ENCODE assay signal across 9 mouse cellular contexts in genomic region chr11:118246724-118247123, GRCm38 (mm10). TPM values are rescaled to one million over a fixed set of nuclear protein-coding genes. Genes with fewer than 3 reads are reported as not detected.
DNase-seq lines count a peak whose midpoint lies in the region; ATAC-seq lines count a peak whose summit lies in the region.
"Had no signal": no experiment of that assay in that cellular context is flagged by ENCODE, and none has a peak within 500 bp of the region (broad histone marks: within the 10 kb centered on the region; RNA-seq: fewer than 3 reads in every experiment).

No protein-coding gene starts in this region.

- H3K36me3 ChIP-seq in embryonic facial prominence, embryonic 14.5 days (ENCODE audit: control insufficient read depth, insufficient read depth, low read length) = no peaks in the 10 kb centered on the region
- H3K36me3 ChIP-seq in midbrain, embryonic 12.5 days = no peaks in the 10 kb centered on the region

- peak overlapping the region; percentile 88 for H3K4me2 ChIP-seq in embryonic facial prominence, embryonic 14.5 days (ENCODE audit: low read depth, low read length)
- peak overlapping the region; percentile 94 for H3K4me2 ChIP-seq in midbrain, embryonic 12.5 days (replicated peaks)

- H3K4me3 ChIP-seq in embryonic facial prominence, embryonic 14.5 days (ENCODE audit: low read depth, low read length) = peak overlapping the region; percentile 87
- peak overlapping the region; percentile 84 for H3K4me3 ChIP-seq in midbrain, embryonic 12.5 days

- H3K27ac ChIP-seq in embryonic facial prominence, embryonic 14.5 days (replicated peaks; ENCODE audit: low read depth, low read length) = no peak overlapping the region
- H3K27ac ChIP-seq in midbrain, embryonic 12.5 days (replicated peaks) = no peak overlapping the region

- peak; percentile 38 for DNase-seq in kidney, adult 11 months
- DNase-seq in kidney, adult 9 months = no peak
- DNase-seq in embryonic facial prominence, embryonic 14.5 days (ENCODE audit: low spot score) = no peak
- DNase-seq in induced T-regulatory cell, adult 2 months (ENCODE audit: low read depth) = peak; percentile 50
- no peak for DNase-seq in layer of hippocampus, adult 8-10 months (ENCODE audit: low spot score in 2 of 2)
- DNase-seq in MN1 (ENCODE audit: low spot score) = no peak
- DNase-seq in right cerebral cortex, postnatal 4 days = no peak

- H3K9ac ChIP-seq in embryonic facial prominence, embryonic 14.5 days (ENCODE audit: low read depth, low read length) = peak overlapping the region; percentile 86
- H3K9ac ChIP-seq in midbrain, embryonic 12.5 days (replicated peaks) = peak overlapping the region; percentile 86; the same call in 1 of the 2 replicates

- no peak for ATAC-seq in embryonic facial prominence, embryonic 14.5 days (ENCODE audit: low read depth)
- no peak for ATAC-seq in midbrain, embryonic 12.5 days (ENCODE audit: low FRiP score, low read depth)
- ATAC-seq: Patski had no signal

- H3K9me3 ChIP-seq in embryonic facial prominence, embryonic 14.5 days (ENCODE audit: control insufficient read depth, low read length) = no peaks in the 10 kb centered on the region
- no peaks in the 10 kb centered on the region for H3K9me3 ChIP-seq in midbrain, embryonic 12.5 days

- peaks cover 30% of the 10 kb centered on the region for H3K4me1 ChIP-seq in embryonic facial prominence, embryonic 14.5 days (ENCODE audit: control insufficient read depth, insufficient read depth, low read length)
- H3K4me1 ChIP-seq in midbrain, embryonic 12.5 days = peaks cover 27% of the 10 kb centered on the region

- WGBS in embryonic facial prominence, embryonic 14.5 days = 39% methylated on average over 5 of the region's 5 CpGs
- 72% methylated on average over 5 of the region's 5 CpGs for WGBS in midbrain, embryonic 12.5 days

- no peaks in the 10 kb centered on the region for H3K27me3 ChIP-seq in embryonic facial prominence, embryonic 14.5 days (replicated peaks; ENCODE audit: control insufficient read depth, insufficient read depth, low read length)
- H3K27me3 ChIP-seq in midbrain, embryonic 12.5 days = peaks cover 13% of the 10 kb centered on the region
- H3K27me3 ChIP-seq: Patski had no signal

RNA-seq across cellular contexts. Expression of gene Cyth1, which starts 1.7 kb away (rescaled TPM):
- 11.4 and 12.5 TPM in 2 replicates for polyA plus RNA-seq in embryonic facial prominence, embryonic 14.5 days (2014; fragmentation: Nextera tagmentation; extraction: Ambion mirVana)
- polyA plus RNA-seq in midbrain, embryonic 12.5 days (2016; fragmentation: Nextera tagmentation; extraction: Ambion mirVana) = 28.3 and 28.5 TPM in 2 replicates
- 10 to 100 TPM; 84.7 to 96.8 (median 89.4) TPM for total RNA-seq in layer of hippocampus, adult 8-10 months (2022)

RNA-seq across cellular contexts. Expression of gene Usp36, which starts 43.3 kb away (rescaled TPM):
- polyA plus RNA-seq in embryonic facial prominence, embryonic 14.5 days (2014; fragmentation: Nextera tagmentation; extraction: Ambion mirVana) = 15.9 and 16.1 TPM in 2 replicates
- 17.6 and 20.8 TPM in 2 replicates for polyA plus RNA-seq in midbrain, embryonic 12.5 days (2016; fragmentation: Nextera tagmentation; extraction: Ambion mirVana)
- total RNA-seq in layer of hippocampus, adult 8-10 months (2022) = 10 to 100 TPM; 28.7 to 33.8 (median 30.8) TPM

Comparison
In these comparisons a context has a peak if more than half of its experiments do, and no peak if none do; other contexts are left out.
1. DNase-seq: peak in kidney, adult 11 months (single experiment) and induced T-regulatory cell, adult 2 months (single experiment); none in kidney, adult 9 months (single experiment), embryonic facial prominence, embryonic 14.5 days (single experiment), layer of hippocampus, adult 8-10 months (0 of 2), MN1 (single experiment) and right cerebral cortex, postnatal 4 days (single experiment).